Mouse (Mus musculus): ENCODE results near the gene Col4a2. TPM values are rescaled to one million over a fixed set of nuclear protein-coding genes. Genes with fewer than 3 reads are reported as not detected.

Col4a2 gene
- polyA plus RNA-seq, 1 experiment from 2014 or later: 47.2 TPM

DNA sequence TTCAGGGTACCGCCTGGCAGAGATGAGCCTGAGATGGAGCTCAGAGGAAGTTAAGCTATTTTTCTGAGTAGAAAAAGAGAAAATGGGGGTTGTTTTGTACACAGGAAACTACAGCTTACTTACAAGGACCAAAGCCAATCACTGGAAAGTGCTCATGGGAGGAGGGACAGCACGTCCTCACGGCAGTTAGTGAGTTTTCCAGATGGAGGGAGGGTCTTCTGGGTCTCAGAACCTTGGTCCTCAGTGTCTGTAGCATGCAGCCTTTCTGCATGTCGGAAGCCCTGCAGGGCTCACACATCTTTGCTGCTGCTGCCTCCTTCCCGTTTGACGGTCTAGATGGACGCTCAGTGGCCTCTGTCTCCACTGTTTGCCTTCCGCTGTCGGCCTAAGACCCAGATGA is 25.9 kb downstream of the Col4a2 start:
- H3K4me2 ChIP-seq (replicated peaks; ENCODE audit: low read depth): no peak overlapping the region
- DNase-seq (ENCODE audit: low spot score) (no peak), ATAC-seq (ENCODE audit: low FRiP score, low TSS enrichment) (no peak)
- 0 out of 2 replicates have a peak, but pooled peaks cover 6% of the 10 kb centered on the region for H3K4me1 ChIP-seq (replicated peaks; ENCODE audit: control insufficient read depth, insufficient read depth)
- no peak overlapping the region for H3K9ac ChIP-seq (ENCODE audit: low read length)
- H3K27ac ChIP-seq (replicated peaks): no peak overlapping the region
- no peaks in the 10 kb centered on the region for H3K9me3 ChIP-seq (ENCODE audit: control insufficient read depth, low read length)
- WGBS: 83% methylated on average over 9 of the region's 9 CpGs
- no peaks in the 10 kb centered on the region for H3K36me3 ChIP-seq (ENCODE audit: control insufficient read depth, insufficient read depth, low read length)
- TF ChIP-seq CTCF (IDR thresholded peaks at IDR 0.05; ENCODE audit: low read depth) (no peak), EP300 (optimal IDR thresholded peaks at IDR 0.05) (no peak)
- no peak overlapping the region for H3K4me3 ChIP-seq (ENCODE audit: low read depth, low read length)
- H3K27me3 ChIP-seq (ENCODE audit: control insufficient read depth, insufficient read depth, low read length): no peaks in the 10 kb centered on the region

DNA sequence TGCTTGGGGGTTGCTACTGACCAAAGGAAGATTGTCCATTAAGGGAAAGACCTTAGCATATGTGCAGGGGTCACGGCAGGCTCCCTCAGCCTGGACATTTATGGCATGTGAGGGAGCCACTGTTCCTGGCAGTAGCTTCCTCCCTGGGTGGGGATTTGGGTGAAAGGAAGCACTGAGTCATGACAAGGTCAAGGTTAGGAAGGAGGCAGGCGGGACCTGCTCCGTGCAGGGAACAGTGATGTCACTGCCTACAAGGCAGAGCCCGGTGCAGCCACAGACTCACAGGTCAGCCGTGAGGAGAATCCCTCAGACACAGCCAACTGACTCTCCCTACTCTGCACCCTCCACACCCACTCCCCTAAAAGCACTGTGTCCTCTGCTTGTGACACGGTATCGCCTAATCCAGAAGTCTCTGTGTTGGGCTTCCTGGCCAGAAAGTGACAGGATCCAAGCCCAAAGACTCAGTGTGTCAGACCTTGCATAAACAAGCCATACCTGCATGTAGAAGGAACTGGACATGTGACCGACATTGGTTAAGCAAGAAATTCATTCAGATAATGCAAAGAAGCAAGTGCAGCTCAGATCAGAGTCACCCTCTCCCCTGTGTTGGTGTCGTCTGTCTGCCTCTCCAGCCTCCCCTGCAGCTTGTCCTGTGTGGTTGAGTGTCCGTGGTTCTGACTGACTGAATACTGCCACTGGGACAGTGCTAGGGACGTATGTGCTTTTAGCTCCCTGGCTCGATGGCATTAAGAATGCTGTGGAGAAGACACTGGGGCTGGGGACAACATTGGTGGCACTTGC is 27.9 kb downstream of the Col4a2 start:
- H3K4me3 ChIP-seq (ENCODE audit: low read depth, low read length): no peak overlapping the region
- TF ChIP-seq EP300 (optimal IDR thresholded peaks at IDR 0.05) (no peak), CTCF (IDR thresholded peaks at IDR 0.05; ENCODE audit: low read depth) (no peak)
- no peak overlapping the region for H3K4me2 ChIP-seq (replicated peaks; ENCODE audit: low read depth)
- H3K4me1 ChIP-seq (replicated peaks; ENCODE audit: control insufficient read depth, insufficient read depth): 0 out of 2 replicates have a peak, but pooled peaks cover 6% of the 10 kb centered on the region
- DNase-seq (ENCODE audit: low spot score) (peak; percentile 58), ATAC-seq (ENCODE audit: low FRiP score, low TSS enrichment) (peak; percentile 93)
- 61% methylated on average over 12 of the region's 12 CpGs for WGBS
- H3K27ac ChIP-seq (replicated peaks): 0 out of 2 replicates have a peak overlapping the region, but pooled peaks have one; percentile 24
- H3K36me3 ChIP-seq (ENCODE audit: control insufficient read depth, insufficient read depth, low read length): no peaks in the 10 kb centered on the region
- no peaks in the 10 kb centered on the region for H3K9me3 ChIP-seq (ENCODE audit: control insufficient read depth, low read length)
- no peaks in the 10 kb centered on the region for H3K27me3 ChIP-seq (ENCODE audit: control insufficient read depth, insufficient read depth, low read length)
- no peak overlapping the region for H3K9ac ChIP-seq (ENCODE audit: low read length)

DNA sequence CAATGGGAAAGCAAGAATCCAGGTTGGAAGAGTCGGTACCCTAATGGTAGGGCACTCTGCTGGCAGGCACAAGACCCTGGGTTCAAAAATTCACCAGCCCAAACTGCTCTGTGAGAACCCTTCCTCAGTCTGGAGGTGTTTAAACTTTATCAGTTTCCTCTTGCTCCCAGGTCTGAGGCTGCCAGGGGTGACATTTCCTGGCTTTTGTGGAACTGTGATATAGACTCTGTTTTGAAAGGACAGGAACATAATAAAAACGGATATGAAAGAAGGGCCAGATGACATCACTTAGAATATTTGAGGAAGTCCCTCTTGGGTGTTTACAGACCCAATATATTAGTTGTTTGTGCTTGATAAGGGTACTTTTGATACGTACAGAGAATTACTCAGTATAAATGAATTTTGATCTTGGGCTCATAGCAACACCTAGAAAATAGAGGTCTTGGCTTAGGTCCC is 28.5 kb downstream of the Col4a2 start:
- H3K36me3 ChIP-seq (ENCODE audit: control insufficient read depth, insufficient read depth, low read length): no peaks in the 10 kb centered on the region
- no peak for DNase-seq (ENCODE audit: low spot score)
- no peak overlapping the region for H3K9ac ChIP-seq (ENCODE audit: low read length)
- H3K27ac ChIP-seq (replicated peaks): 0 out of 2 replicates have a peak overlapping the region, but pooled peaks have one; percentile 24
- no peaks in the 10 kb centered on the region for H3K9me3 ChIP-seq (ENCODE audit: control insufficient read depth, low read length)
- H3K4me3 ChIP-seq (ENCODE audit: low read depth, low read length): no peak overlapping the region
- WGBS: 56% methylated on average over 3 of the region's 3 CpGs
- no peak for TF ChIP-seq EP300 (optimal IDR thresholded peaks at IDR 0.05)
- no peak for TF ChIP-seq CTCF (IDR thresholded peaks at IDR 0.05; ENCODE audit: low read depth)
- no peaks in the 10 kb centered on the region for H3K27me3 ChIP-seq (ENCODE audit: control insufficient read depth, insufficient read depth, low read length)
- no peak overlapping the region for H3K4me2 ChIP-seq (replicated peaks; ENCODE audit: low read depth)
- ATAC-seq (ENCODE audit: low FRiP score, low TSS enrichment): no peak
- H3K4me1 ChIP-seq (replicated peaks; ENCODE audit: control insufficient read depth, insufficient read depth): 0 out of 2 replicates have a peak, but pooled peaks cover 6% of the 10 kb centered on the region

DNA sequence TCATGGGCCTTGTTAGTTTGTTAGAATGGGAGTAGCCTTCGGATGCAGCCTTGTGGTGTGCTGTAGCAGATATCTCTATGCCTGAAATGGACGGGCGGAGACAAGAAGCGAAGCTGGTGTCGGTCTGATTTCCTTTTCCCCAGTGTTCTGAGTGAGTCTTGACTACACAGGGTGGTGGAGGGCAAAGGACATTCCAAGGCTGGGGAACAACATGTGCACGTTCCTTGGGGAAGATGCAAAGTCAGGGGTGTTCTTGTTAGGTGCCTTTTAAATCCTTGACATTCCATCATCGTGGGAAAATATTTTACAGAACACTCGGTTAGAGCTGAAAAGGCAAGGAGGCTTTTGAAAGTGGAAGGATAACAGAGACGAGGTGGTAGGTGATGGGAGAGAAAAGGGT is 31.9 kb downstream of the Col4a2 start:
- no peak overlapping the region for H3K4me2 ChIP-seq (replicated peaks; ENCODE audit: low read depth)
- TF ChIP-seq EP300 (optimal IDR thresholded peaks at IDR 0.05): no peak
- TF ChIP-seq CTCF (IDR thresholded peaks at IDR 0.05; ENCODE audit: low read depth): no peak
- no peak overlapping the region for H3K27ac ChIP-seq (replicated peaks)
- 77% methylated on average over 9 of the region's 9 CpGs for WGBS
- no peak overlapping the region for H3K9ac ChIP-seq (ENCODE audit: low read length)
- H3K36me3 ChIP-seq (ENCODE audit: control insufficient read depth, insufficient read depth, low read length): no peaks in the 10 kb centered on the region
- H3K27me3 ChIP-seq (ENCODE audit: control insufficient read depth, insufficient read depth, low read length): no peaks in the 10 kb centered on the region
- DNase-seq (ENCODE audit: low spot score) (no peak), ATAC-seq (ENCODE audit: low FRiP score, low TSS enrichment) (no peak)
- H3K9me3 ChIP-seq (ENCODE audit: control insufficient read depth, low read length): no peaks in the 10 kb centered on the region
- H3K4me1 ChIP-seq (replicated peaks; ENCODE audit: control insufficient read depth, insufficient read depth): 0 out of 2 replicates have a peak, but pooled peaks cover 8% of the 10 kb centered on the region
- H3K4me3 ChIP-seq (ENCODE audit: low read depth, low read length): no peak overlapping the region

DNA sequence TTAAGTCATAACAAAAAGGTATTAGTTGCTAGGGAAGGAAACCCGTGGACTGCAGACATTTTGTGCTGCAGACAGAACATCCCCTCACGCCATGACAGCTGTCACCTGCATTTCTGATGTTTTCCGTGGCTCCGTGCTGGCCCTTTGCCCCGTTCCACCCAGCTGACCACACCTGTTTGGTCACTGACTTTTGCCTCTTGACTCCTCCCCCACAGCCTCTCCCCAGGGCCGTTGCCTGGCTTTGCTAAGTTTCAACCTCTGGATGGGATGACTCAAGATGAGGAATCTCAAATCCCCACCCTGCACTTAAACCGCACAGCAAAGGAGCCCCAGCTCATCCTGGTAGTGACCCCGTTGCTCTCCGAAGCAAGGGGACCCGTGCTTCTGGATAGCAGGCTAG is 33.6 kb downstream of the Col4a2 start:
- DNase-seq (ENCODE audit: low spot score) (peak; percentile 64), ATAC-seq (ENCODE audit: low FRiP score, low TSS enrichment) (peak; percentile 85)
- no peak overlapping the region for H3K9ac ChIP-seq (ENCODE audit: low read length)
- no peak for TF ChIP-seq EP300 (optimal IDR thresholded peaks at IDR 0.05)
- TF ChIP-seq CTCF (IDR thresholded peaks at IDR 0.05; ENCODE audit: low read depth): no peak
- 58% methylated on average over 10 of the region's 10 CpGs for WGBS
- H3K4me2 ChIP-seq (replicated peaks; ENCODE audit: low read depth): no peak overlapping the region
- H3K9me3 ChIP-seq (ENCODE audit: control insufficient read depth, low read length): no peaks in the 10 kb centered on the region
- H3K27ac ChIP-seq (replicated peaks): no peak overlapping the region
- 0 out of 2 replicates have a peak, but pooled peaks cover 3% of the 10 kb centered on the region for H3K4me1 ChIP-seq (replicated peaks; ENCODE audit: control insufficient read depth, insufficient read depth)
- H3K36me3 ChIP-seq (ENCODE audit: control insufficient read depth, insufficient read depth, low read length): no peaks in the 10 kb centered on the region
- no peak overlapping the region for H3K4me3 ChIP-seq (ENCODE audit: low read depth, low read length)
- no peaks in the 10 kb centered on the region for H3K27me3 ChIP-seq (ENCODE audit: control insufficient read depth, insufficient read depth, low read length)

DNA sequence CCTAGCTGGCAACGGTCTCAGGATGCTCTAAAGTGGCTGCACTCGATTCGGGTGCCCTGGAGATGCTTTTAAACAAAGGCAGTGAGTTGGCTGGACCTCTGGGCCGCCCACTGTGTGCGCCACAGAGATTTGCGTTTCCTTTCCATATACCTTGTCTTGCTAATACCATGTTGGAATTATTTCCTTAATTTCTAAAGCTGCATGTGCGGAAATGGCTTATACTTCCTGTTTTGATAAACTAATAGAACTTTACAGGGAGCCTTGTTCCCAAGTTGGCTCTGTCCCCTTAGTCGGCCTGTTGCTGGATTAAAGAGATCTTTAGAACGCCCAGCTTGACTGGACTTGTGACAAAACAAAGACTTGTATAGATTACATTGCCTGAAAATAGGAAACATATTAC is 35.1 kb downstream of the Col4a2 start:
- Histone ChIP-seq H3K9ac (ENCODE audit: low read length) (no peak overlapping the region), H3K27ac (replicated peaks) (no peak overlapping the region), H3K36me3 (ENCODE audit: control insufficient read depth, insufficient read depth, low read length) (no peaks in the 10 kb centered on the region), H3K4me2 (replicated peaks; ENCODE audit: low read depth) (no peak overlapping the region), H3K4me1 (replicated peaks; ENCODE audit: control insufficient read depth, insufficient read depth) (0 out of 2 replicates have a peak, but pooled peaks cover 3% of the 10 kb centered on the region), H3K27me3 (ENCODE audit: control insufficient read depth, insufficient read depth, low read length) (no peaks in the 10 kb centered on the region), H3K4me3 (ENCODE audit: low read depth, low read length) (no peak overlapping the region), H3K9me3 (ENCODE audit: control insufficient read depth, low read length) (no peaks in the 10 kb centered on the region)
- DNase-seq (ENCODE audit: low spot score): no peak
- ATAC-seq (ENCODE audit: low FRiP score, low TSS enrichment): no peak
- 61% methylated on average over 9 of the region's 9 CpGs for WGBS
- no peak for TF ChIP-seq CTCF (IDR thresholded peaks at IDR 0.05; ENCODE audit: low read depth)
- no peak for TF ChIP-seq EP300 (optimal IDR thresholded peaks at IDR 0.05)
